ENCODE assay signal across 20 mouse cellular contexts in genomic region chr12:17611988-17612387, GRCm38 (mm10).
DNase-seq lines count a peak whose midpoint lies in the region; ATAC-seq lines count a peak whose summit lies in the region.
"Had no signal": no experiment of that assay in that cellular context is flagged by ENCODE, and none has a peak within 500 bp of the region (broad histone marks: within the 10 kb centered on the region; RNA-seq: fewer than 3 reads in every experiment).

No protein-coding gene starts in this region.

- H3K9ac ChIP-seq in intestine, embryonic 16.5 days (ENCODE audit: low read depth, low read length), result no peak overlapping the region
- H3K9ac ChIP-seq in kidney, embryonic 14.5 days (ENCODE audit: low read depth, low read length), result no peak overlapping the region
- H3K9ac ChIP-seq: embryonic facial prominence, embryonic 15.5 days; forebrain, embryonic 15.5 days; heart, embryonic 13.5 days had no signal

- H3K36me3 ChIP-seq in intestine, embryonic 16.5 days (ENCODE audit: control insufficient read depth, insufficient read depth, low read length), result no peaks in the 10 kb centered on the region
- H3K36me3 ChIP-seq in kidney, embryonic 14.5 days (ENCODE audit: control insufficient read depth, insufficient read depth, low read length), result no peaks in the 10 kb centered on the region
- H3K36me3 ChIP-seq: embryonic facial prominence, embryonic 15.5 days; forebrain, embryonic 15.5 days; G1E; heart, embryonic 13.5 days had no signal

- no peak overlapping the region for H3K4me3 ChIP-seq in intestine, embryonic 16.5 days (ENCODE audit: low read length)
- no peak overlapping the region for H3K4me3 ChIP-seq in kidney, embryonic 14.5 days (ENCODE audit: low read length)
- H3K4me3 ChIP-seq: embryonic facial prominence, embryonic 15.5 days; forebrain, embryonic 15.5 days; heart, embryonic 13.5 days had no signal

- no peak overlapping the region for H3K4me2 ChIP-seq in intestine, embryonic 16.5 days (ENCODE audit: low read depth, low read length)
- no peak overlapping the region for H3K4me2 ChIP-seq in kidney, embryonic 14.5 days (replicated peaks; ENCODE audit: low read depth, low read length)
- H3K4me2 ChIP-seq: embryonic facial prominence, embryonic 15.5 days; forebrain, embryonic 15.5 days; heart, embryonic 13.5 days had no signal

- no peak for ATAC-seq in intestine, embryonic 16.5 days
- no peak for ATAC-seq in kidney, embryonic 14.5 days (ENCODE audit: low FRiP score, low TSS enrichment)
- ATAC-seq: CD4-positive, CD25-positive, alpha-beta regulatory T cell, adult 4 months; forebrain, embryonic 15.5 days had no signal

- H3K9me3 ChIP-seq in intestine, embryonic 16.5 days (ENCODE audit: control insufficient read depth, low read length), result no peaks in the 10 kb centered on the region
- no peaks in the 10 kb centered on the region for H3K9me3 ChIP-seq in kidney, embryonic 14.5 days (ENCODE audit: control insufficient read depth, low read length)
- H3K9me3 ChIP-seq: embryonic facial prominence, embryonic 15.5 days; forebrain, embryonic 15.5 days; heart, embryonic 13.5 days had no signal

- H3K27ac ChIP-seq in intestine, embryonic 16.5 days (ENCODE audit: low read length), result no peak overlapping the region
- no peak overlapping the region for H3K27ac ChIP-seq in kidney, embryonic 14.5 days (ENCODE audit: low read depth, low read length)
- H3K27ac ChIP-seq: embryonic facial prominence, embryonic 15.5 days; forebrain, embryonic 15.5 days; heart, embryonic 13.5 days had no signal

- 84% methylated on average over 3 of the region's 3 CpGs for WGBS in intestine, embryonic 16.5 days
- 81% methylated on average over 3 of the region's 3 CpGs for WGBS in kidney, embryonic 14.5 days

- peak; percentile 32 to 42 for DNase-seq in right cerebral cortex, postnatal 10 days (ENCODE audit: low spot score in 2 of 2)
- no peak for DNase-seq in right cerebral cortex, adult 18-20 months
- DNase-seq in layer of hippocampus, adult 8-10 months (ENCODE audit: low spot score in 2 of 2), result peak; percentile 63 to 67
- peak; percentile 56 to 76 for DNase-seq in layer of hippocampus, postnatal 14 days (ENCODE audit: low spot score in 2 of 2)
- DNase-seq in adrenal gland, postnatal 36 days, result no peak
- DNase-seq: adrenal gland, postnatal 10 days; B cell, adult 2 months; cerebellum, adult 18-20 months; cerebellum, postnatal 10 days; embryo, embryonic 11 days; gastrocnemius, postnatal 36 days; heart, adult 11 months; heart, postnatal 36 days had no signal

- H3K27me3 ChIP-seq in intestine, embryonic 16.5 days (replicated peaks; ENCODE audit: control insufficient read depth, insufficient read depth, low read length), result no peaks in the 10 kb centered on the region
- H3K27me3 ChIP-seq in kidney, embryonic 14.5 days (ENCODE audit: control insufficient read depth, insufficient read depth, low read length), result no peaks in the 10 kb centered on the region
- H3K27me3 ChIP-seq: embryonic facial prominence, embryonic 15.5 days; forebrain, embryonic 15.5 days; heart, embryonic 13.5 days had no signal

- no peaks in the 10 kb centered on the region for H3K4me1 ChIP-seq in intestine, embryonic 16.5 days (ENCODE audit: control insufficient read depth, insufficient read depth, low read length)
- no peaks in the 10 kb centered on the region for H3K4me1 ChIP-seq in kidney, embryonic 14.5 days (ENCODE audit: control insufficient read depth, insufficient read depth, low read length)
- H3K4me1 ChIP-seq: embryonic facial prominence, embryonic 15.5 days; forebrain, embryonic 15.5 days; heart, embryonic 13.5 days had no signal

Comparison
In these comparisons a context has a peak if more than half of its experiments do, and no peak if none do; other contexts are left out.
1. DNase-seq: peak in right cerebral cortex, postnatal 10 days (2 of 2), layer of hippocampus, adult 8-10 months (2 of 2) and layer of hippocampus, postnatal 14 days (2 of 2); none in right cerebral cortex, adult 18-20 months (single experiment) and adrenal gland, postnatal 36 days (0 of 2).